Mouse (Mus musculus): ENCODE data around the gene Lsm2. TPM values are rescaled to one million over a fixed set of nuclear protein-coding genes. Genes with fewer than 3 reads are reported as not detected.
"Not testable (repeated sequence)": the region's sequence is repeated elsewhere in the genome, so short reads cannot be mapped to it uniquely, and the experiment has no call there.

The Lsm2 gene
- polyA plus RNA-seq (2015; fragmentation: Nextera tagmentation; extraction: Ambion mirVana): 109 and 113 TPM in 2 replicates

GRCm38 (mm10) chr17:34981690-34982180, at the start of gene Lsm2:
TSS of gene Lsm2 (plus strand) at chr17:34981862.
- Histone ChIP-seq H3K9me3 (no peaks in the 10 kb centered on the region), H3K4me1 (replicated peaks) (peaks cover 25% of the 10 kb centered on the region), H3K27me3 (no peaks in the 10 kb centered on the region), H3K27ac (replicated peaks) (peak within 1 kb of the TSS; percentile 98), H3K4me3 (peak within 1 kb of the TSS; percentile 76), H3K36me3 (peaks cover 14% of the 10 kb centered on the region), H3K4me2 (peak within 1 kb of the TSS; percentile 91), H3K9ac (peak within 1 kb of the TSS; percentile 88)
- ATAC-seq (ENCODE audit: low FRiP score, low read depth): peak; percentile 96
- WGBS: under 1% methylated on average over 57 of the region's 58 CpGs

- peak overlapping the region; percentile 62 for H3K4me3 ChIP-seq
- peaks cover 13% of the 10 kb centered on the region for H3K36me3 ChIP-seq
- H3K27me3 ChIP-seq: no peaks in the 10 kb centered on the region
- peak overlapping the region; percentile 89 for H3K4me2 ChIP-seq
- H3K9ac ChIP-seq: peak overlapping the region; percentile 72
- no peaks in the 10 kb centered on the region for H3K9me3 ChIP-seq
- ATAC-seq (ENCODE audit: low FRiP score, low read depth): no peak
- 0 out of 2 replicates have a peak overlapping the region, but pooled peaks have one; percentile 76 for H3K27ac ChIP-seq (replicated peaks)
- WGBS: 89% methylated on average over 8 of the region's 8 CpGs
- peaks cover 9% of the 10 kb centered on the region for H3K4me1 ChIP-seq (replicated peaks)
Observed at GRCm38 (mm10) chr17:34932287-34932686, 49.4 kb upstream of the Lsm2 start.

- peaks cover 9% of the 10 kb centered on the region for H3K4me1 ChIP-seq (replicated peaks)
- H3K9me3 ChIP-seq: no peaks in the 10 kb centered on the region
- H3K36me3 ChIP-seq: peaks cover 13% of the 10 kb centered on the region
- no peaks in the 10 kb centered on the region for H3K27me3 ChIP-seq
- WGBS: 74% methylated on average over 24 of the region's 24 CpGs
- H3K4me2 ChIP-seq: no peak overlapping the region
- no peak overlapping the region for H3K27ac ChIP-seq (replicated peaks)
- no peak for ATAC-seq (ENCODE audit: low FRiP score, low read depth)
- no peak overlapping the region for H3K4me3 ChIP-seq
- no peak overlapping the region for H3K9ac ChIP-seq
Observed at GRCm38 (mm10) chr17:34934031-34934430, 47.6 kb upstream of the Lsm2 start.

- Histone ChIP-seq H3K27ac (replicated peaks) (no peak overlapping the region), H3K27me3 (no peaks in the 10 kb centered on the region), H3K9me3 (no peaks in the 10 kb centered on the region), H3K9ac (no peak overlapping the region), H3K4me2 (no peak overlapping the region), H3K4me1 (replicated peaks) (peaks cover 9% of the 10 kb centered on the region), H3K36me3 (peaks cover 13% of the 10 kb centered on the region), H3K4me3 (no peak overlapping the region)
- WGBS: 54% methylated on average over 8 of the region's 8 CpGs
- ATAC-seq (ENCODE audit: low FRiP score, low read depth): no peak
Observed at GRCm38 (mm10) chr17:34934830-34935229, 46.8 kb upstream of the Lsm2 start.

GRCm38 (mm10) chr17:34937960-34938505, 43.6 kb upstream of the Lsm2 start:
- WGBS: 90% methylated on average over 6 of the region's 6 CpGs
- H3K36me3 ChIP-seq: peaks cover 13% of the 10 kb centered on the region
- no peak overlapping the region for H3K4me2 ChIP-seq
- H3K4me1 ChIP-seq (replicated peaks): peaks cover 5% of the 10 kb centered on the region; the same call in 1 of the 2 replicates
- H3K27me3 ChIP-seq: no peaks in the 10 kb centered on the region
- H3K9me3 ChIP-seq: no peaks in the 10 kb centered on the region
- no peak overlapping the region for H3K9ac ChIP-seq
- H3K27ac ChIP-seq (replicated peaks): no peak overlapping the region
- no peak for ATAC-seq (ENCODE audit: low FRiP score, low read depth)
- no peak overlapping the region for H3K4me3 ChIP-seq

GRCm38 (mm10) chr17:34941344-34942041, 40.2 kb upstream of the Lsm2 start:
- no peak for ATAC-seq (ENCODE audit: low FRiP score, low read depth)
- H3K4me1 ChIP-seq (replicated peaks): peaks cover 5% of the 10 kb centered on the region; the same call in 1 of the 2 replicates

GRCm38 (mm10) chr17:34943128-34943815, 38.4 kb upstream of the Lsm2 start:
- WGBS: 88% methylated on average over 4 of the region's 4 CpGs
- no peak for ATAC-seq (ENCODE audit: low FRiP score, low read depth)
- H3K27me3 ChIP-seq: no peaks in the 10 kb centered on the region

More at GRCm38 (mm10) chr17:34941344-34942041, 40.2 kb upstream of the Lsm2 start:
- Histone ChIP-seq H3K9me3 (no peaks in the 10 kb centered on the region), H3K27me3 (no peaks in the 10 kb centered on the region), H3K27ac (replicated peaks) (no peak overlapping the region), H3K36me3 (no peaks in the 10 kb centered on the region), H3K4me3 (peak overlapping the region; percentile 16), H3K4me2 (peak overlapping the region; percentile 44), H3K9ac (0 out of 2 replicates have a peak overlapping the region, but pooled peaks have one; percentile 27)
- 10% methylated on average over 15 of the region's 15 CpGs for WGBS

GRCm38 (mm10) chr17:34944362-34944761, 37.3 kb upstream of the Lsm2 start:
- no peak overlapping the region for H3K9ac ChIP-seq
- no peaks in the 10 kb centered on the region for H3K27me3 ChIP-seq
- no peaks in the 10 kb centered on the region for H3K9me3 ChIP-seq
- no peak overlapping the region for H3K27ac ChIP-seq (replicated peaks)
- no peak overlapping the region for H3K4me2 ChIP-seq
- H3K36me3 ChIP-seq: no peaks in the 10 kb centered on the region; the same call in none of the 2 replicates
- no peak for ATAC-seq (ENCODE audit: low FRiP score, low read depth)
- peaks cover 5% of the 10 kb centered on the region; the same call in 1 of the 2 replicates for H3K4me1 ChIP-seq (replicated peaks)
- no peak overlapping the region for H3K4me3 ChIP-seq

More at GRCm38 (mm10) chr17:34943128-34943815, 38.4 kb upstream of the Lsm2 start:
- Histone ChIP-seq H3K4me2 (no peak overlapping the region), H3K36me3 (no peaks in the 10 kb centered on the region), H3K9me3 (no peaks in the 10 kb centered on the region), H3K4me3 (no peak overlapping the region), H3K27ac (replicated peaks) (no peak overlapping the region), H3K9ac (no peak overlapping the region), H3K4me1 (replicated peaks) (peaks cover 5% of the 10 kb centered on the region; the same call in 1 of the 2 replicates)

- H3K27ac ChIP-seq (replicated peaks): no peak overlapping the region
- H3K4me2 ChIP-seq: no peak overlapping the region
- H3K9ac ChIP-seq: no peak overlapping the region
- H3K27me3 ChIP-seq: no peaks in the 10 kb centered on the region
- H3K9me3 ChIP-seq: no peaks in the 10 kb centered on the region
- H3K4me1 ChIP-seq (replicated peaks): peaks cover 22% of the 10 kb centered on the region
- ATAC-seq (ENCODE audit: low FRiP score, low read depth): no peak
- H3K36me3 ChIP-seq: peaks cover 15% of the 10 kb centered on the region
- 90% methylated on average over 5 of the region's 5 CpGs for WGBS
- no peak overlapping the region for H3K4me3 ChIP-seq
Observed at GRCm38 (mm10) chr17:34946486-34947140, 35.0 kb upstream of the Lsm2 start.

- H3K36me3 ChIP-seq: peaks cover 15% of the 10 kb centered on the region
- WGBS: 30% methylated on average over 8 of the region's 8 CpGs
- ATAC-seq (ENCODE audit: low FRiP score, low read depth): no peak
Observed at GRCm38 (mm10) chr17:34947606-34948005, 34.1 kb upstream of the Lsm2 start.

GRCm38 (mm10) chr17:34948721-34949552, 32.7 kb upstream of the Lsm2 start:
- not testable (repeated sequence) for H3K4me3 ChIP-seq; H3K9ac ChIP-seq; H3K4me2 ChIP-seq; H3K27me3 ChIP-seq; ATAC-seq (ENCODE audit: low FRiP score, low read depth); H3K9me3 ChIP-seq
- WGBS: 59% methylated on average over 9 of the region's 9 CpGs
- H3K36me3 ChIP-seq: peaks cover 15% of the 10 kb centered on the region
- H3K4me1 ChIP-seq (replicated peaks): peaks cover 19% of the 10 kb centered on the region
- H3K27ac ChIP-seq (replicated peaks): 0 out of 2 replicates have a peak overlapping the region, but pooled peaks have one; percentile 19

More at GRCm38 (mm10) chr17:34947606-34948005, 34.1 kb upstream of the Lsm2 start:
- Histone ChIP-seq H3K9ac (no peak overlapping the region), H3K9me3 (no peaks in the 10 kb centered on the region), H3K4me3 (no peak overlapping the region), H3K27ac (replicated peaks) (no peak overlapping the region), H3K27me3 (no peaks in the 10 kb centered on the region), H3K4me1 (replicated peaks) (peaks cover 19% of the 10 kb centered on the region), H3K4me2 (no peak overlapping the region)
